Mouse (Mus musculus) 3T3-L1 (cell line): ENCODE data around the gene BC107364.
"Not testable (repeated sequence)": the region's sequence is repeated elsewhere in the genome, so short reads cannot be mapped to it uniquely, and the experiment has no call there.

Experiments used
- DNase-seq: peaks from one replicate; pipeline ENCODE4 v3.0.0-alpha.2; 2015; ENCODE audit warnings: low read depth, low spot score

The BC107364 gene

DNA sequence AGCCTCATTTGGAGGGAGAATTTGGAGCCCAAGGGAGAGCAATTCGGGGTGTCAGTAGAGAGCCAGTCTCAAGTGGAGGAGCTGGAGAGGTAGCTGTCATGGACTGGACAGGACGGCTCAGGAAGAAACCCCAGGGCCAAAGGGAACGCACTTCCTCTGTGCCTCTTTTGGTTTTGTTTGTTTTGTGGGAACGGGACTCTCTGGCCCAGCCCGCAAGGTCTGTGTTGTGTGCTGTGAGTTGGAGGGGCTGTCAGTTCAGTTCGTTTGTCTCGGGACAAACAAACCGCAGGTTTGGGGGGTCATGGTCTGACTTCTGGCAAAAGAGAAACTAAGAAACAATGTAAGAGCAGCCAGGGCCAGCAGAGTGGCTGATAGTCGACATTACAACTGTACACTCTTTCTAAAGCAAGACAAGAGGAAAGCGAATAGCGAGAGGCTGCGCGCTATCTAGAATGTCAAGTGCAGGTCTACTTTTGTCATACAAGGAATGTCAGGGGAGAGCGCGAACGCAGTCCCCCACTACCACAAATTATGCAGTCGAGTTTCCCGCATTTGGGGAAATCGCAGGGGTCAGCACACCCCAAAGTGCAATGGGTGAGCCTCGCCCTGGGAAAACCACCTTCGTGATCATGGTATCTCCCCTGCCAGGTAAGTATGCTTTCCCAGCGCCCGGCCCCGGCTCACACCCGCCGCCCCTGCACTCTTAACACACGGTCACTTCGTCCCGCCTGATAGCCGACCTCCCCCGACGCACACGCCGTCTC, 34.1 kb upstream of the BC107364 start:
- DNase-seq = not testable (repeated sequence)

DNA sequence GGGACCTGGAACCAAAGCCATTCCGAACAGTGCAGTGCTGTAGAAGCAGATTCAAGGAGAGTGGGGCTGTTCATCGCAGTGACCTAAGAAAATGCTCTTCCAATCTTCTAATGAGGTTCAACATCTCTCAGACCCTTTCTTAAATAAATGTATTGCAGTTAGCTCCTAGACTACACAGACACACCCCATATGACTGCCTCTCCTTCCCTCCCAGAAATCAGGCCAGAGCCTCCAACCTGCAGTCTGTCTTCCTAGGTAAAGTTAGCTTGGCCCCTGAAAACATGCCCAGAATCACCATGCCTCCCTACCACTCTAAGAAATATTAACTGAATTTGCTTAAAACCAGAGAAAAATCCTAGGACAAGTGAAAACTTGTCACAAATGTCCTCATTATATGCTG, 33.3 kb upstream of the BC107364 start:
- peak; percentile 49 for DNase-seq

DNA sequence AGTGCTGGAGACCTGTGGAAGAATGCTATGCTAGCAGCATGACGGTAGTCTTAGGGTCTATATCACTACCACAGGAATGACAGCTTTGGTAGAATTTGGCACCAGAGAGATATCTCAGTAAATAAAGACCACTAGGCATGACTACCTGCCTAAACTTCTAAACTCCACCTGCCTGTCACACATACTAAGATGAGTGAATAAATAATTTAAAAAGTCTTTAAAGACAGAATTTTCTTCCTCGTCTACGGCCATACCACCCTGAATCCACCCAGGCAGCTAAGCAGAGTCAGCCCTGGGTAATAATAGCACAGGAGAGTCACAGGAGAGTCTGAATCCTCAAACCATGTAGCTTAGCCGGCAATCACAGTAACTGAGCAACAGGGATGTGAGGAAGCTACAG, 32.8 kb upstream of the BC107364 start:
- no peak for DNase-seq

GRCm38 (mm10) chr3:96483946-96484345, 31.8 kb upstream of the BC107364 start:
- no peak for DNase-seq

- not testable (repeated sequence) for DNase-seq
Measured at GRCm38 (mm10) chr3:96483044-96483443, 30.9 kb upstream of the BC107364 start.

GRCm38 (mm10) chr3:96482451-96482850, 30.3 kb upstream of the BC107364 start:
- DNase-seq = no peak

DNA sequence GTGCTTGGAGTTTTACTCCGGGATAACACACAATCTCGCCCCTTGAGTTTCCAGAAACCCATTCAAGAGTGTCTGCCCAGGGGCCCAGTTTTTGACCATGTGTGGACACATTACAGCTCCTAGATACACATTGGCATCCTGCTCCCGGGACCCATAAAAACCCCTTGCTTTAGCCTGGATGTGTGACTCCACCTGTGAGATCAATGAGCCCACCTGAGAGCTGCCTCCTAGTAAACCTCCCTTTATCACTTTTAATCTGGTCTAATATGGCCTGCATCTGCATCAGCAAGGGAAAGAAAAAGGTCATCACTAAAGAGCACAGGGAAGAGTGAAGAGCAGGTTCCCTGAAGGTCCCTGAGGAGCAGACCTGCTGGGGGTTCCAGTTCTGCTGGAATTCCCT, 29.8 kb upstream of the BC107364 start:
- no peak for DNase-seq

- no peak for DNase-seq
Measured at GRCm38 (mm10) chr3:96480684-96481270, 28.7 kb upstream of the BC107364 start.

- peak; percentile 59 for DNase-seq
Measured at GRCm38 (mm10) chr3:96479249-96479648, 27.1 kb upstream of the BC107364 start.

- no peak for DNase-seq
Measured at GRCm38 (mm10) chr3:96477558-96477957, 25.5 kb upstream of the BC107364 start.

- no peak for DNase-seq
Measured at GRCm38 (mm10) chr3:96477084-96477483, 25.0 kb upstream of the BC107364 start.

- no peak for DNase-seq
Measured at GRCm38 (mm10) chr3:96474909-96475655, 23.0 kb upstream of the BC107364 start.

DNA sequence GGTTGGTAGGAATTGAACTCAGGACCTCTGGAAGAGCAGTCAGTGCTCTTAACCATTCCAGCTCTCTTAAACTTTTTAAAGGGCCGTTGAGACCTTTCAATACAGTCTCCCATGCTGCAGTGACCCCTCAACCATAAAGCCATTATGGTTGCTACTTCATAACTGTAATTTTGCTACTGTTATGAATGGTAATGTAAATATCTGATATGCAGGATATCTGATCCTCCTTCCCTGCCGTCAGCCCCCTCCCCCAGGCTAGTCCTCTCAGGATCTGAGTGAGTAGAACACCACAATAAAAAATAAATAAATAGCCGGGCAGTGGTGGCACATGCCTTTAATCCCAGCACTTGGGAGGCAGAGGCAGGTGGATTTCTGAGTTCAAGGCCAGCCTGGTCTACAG, 21.4 kb upstream of the BC107364 start:
- DNase-seq = not testable (repeated sequence)

GRCm38 (mm10) chr3:96472066-96472465, 20.0 kb upstream of the BC107364 start:
- DNase-seq = no peak

- no peak for DNase-seq
Measured at GRCm38 (mm10) chr3:96469626-96470025, 17.5 kb upstream of the BC107364 start.

- not testable (repeated sequence) for DNase-seq
Measured at GRCm38 (mm10) chr3:96468335-96468734, 16.2 kb upstream of the BC107364 start.

DNA sequence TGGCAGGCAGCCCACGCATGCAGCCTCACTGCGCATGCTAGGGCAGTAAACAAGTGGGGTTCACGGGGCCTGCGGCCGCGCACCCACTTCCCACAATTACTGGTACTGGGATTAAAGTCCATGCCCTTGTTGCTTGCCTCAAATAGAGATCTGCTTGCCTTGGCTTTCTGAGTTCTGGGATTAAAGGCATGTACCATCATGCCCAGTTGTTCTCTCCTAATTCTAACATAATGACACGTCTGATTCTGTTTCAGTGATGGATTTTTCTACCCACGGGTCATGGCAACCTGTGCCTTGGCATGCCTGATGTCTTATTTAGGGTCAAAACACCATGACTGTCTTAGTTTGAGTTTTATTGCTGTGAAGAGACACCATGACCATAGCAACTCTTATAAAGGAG, 15.5 kb upstream of the BC107364 start:
- no peak for DNase-seq

GRCm38 (mm10) chr3:96463891-96464290, 11.8 kb upstream of the BC107364 start:
- no peak for DNase-seq

GRCm38 (mm10) chr3:96460568-96460870, 8.4 kb upstream of the BC107364 start:
- not testable (repeated sequence) for DNase-seq

GRCm38 (mm10) chr3:96459757-96460567, 7.9 kb upstream of the BC107364 start:
- DNase-seq = not testable (repeated sequence)

- DNase-seq = not testable (repeated sequence)
Measured at GRCm38 (mm10) chr3:96458886-96459439, 6.9 kb upstream of the BC107364 start.

DNA sequence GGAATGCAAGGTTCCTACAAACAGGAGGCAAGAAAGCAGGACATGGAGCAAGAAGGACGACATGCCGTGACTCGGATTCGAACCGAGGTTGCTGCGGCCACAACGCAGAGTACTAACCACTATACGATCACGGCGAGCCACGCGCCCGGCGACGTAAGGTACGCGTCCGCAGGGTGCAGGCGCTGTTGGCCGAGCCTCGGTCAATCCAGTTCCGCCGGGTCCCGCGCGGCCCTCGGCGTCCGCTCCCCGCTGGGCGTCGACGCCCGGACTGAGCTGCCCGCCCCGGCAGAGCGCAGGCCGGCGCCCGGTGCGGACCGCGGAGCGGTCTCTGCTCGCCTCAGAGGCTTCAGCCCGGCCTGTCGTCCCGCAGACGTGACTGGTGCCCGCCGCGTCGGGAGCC, 5.9 kb upstream of the BC107364 start:
- DNase-seq = not testable (repeated sequence)
